ENCODE assay signal across 8 mouse cellular contexts in the genomic region with DNA sequence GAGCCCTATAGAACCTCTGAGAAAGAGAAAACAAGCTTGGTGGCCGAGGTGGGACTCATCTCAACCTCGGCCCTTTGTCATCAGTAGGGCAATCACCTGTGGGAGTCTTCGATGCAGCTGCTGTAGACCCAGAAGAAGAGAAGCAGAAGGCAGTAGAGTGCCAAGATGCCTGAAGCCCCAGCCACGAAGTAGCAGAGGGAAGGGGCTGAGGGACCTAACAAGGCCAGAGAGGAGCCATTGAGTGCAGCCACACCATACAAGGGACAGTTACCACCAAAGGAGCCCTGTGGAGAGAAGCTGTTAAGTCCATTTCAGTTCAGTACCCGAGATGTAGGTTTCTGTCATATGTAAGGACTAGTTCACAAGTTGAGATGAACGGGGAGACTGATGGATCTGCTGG. TPM values are rescaled to one million over a fixed set of nuclear protein-coding genes. Genes with fewer than 3 reads are reported as not detected.
DNase-seq lines count a peak whose midpoint lies in the region; ATAC-seq and TF ChIP-seq lines count a peak whose summit lies in the region.

No protein-coding gene starts in this region.

- H3ac ChIP-seq in myocyte (ENCODE audit: control insufficient read depth, insufficient read length) = peak overlapping the region; percentile 93

- no peaks in the 10 kb centered on the region for H3K27me3 ChIP-seq in hindbrain, embryonic 16.5 days (replicated peaks; ENCODE audit: control insufficient read depth, insufficient read depth, low read length)
- H3K27me3 ChIP-seq in myocyte (ENCODE audit: control insufficient read depth, insufficient read depth, insufficient read length) = no peaks in the 10 kb centered on the region

- peaks cover 18% of the 10 kb centered on the region for H3K79me2 ChIP-seq in myocyte (ENCODE audit: control insufficient read depth, insufficient read depth)

- peaks cover 6% of the 10 kb centered on the region; the same call in 1 of the 2 replicates for H3K4me1 ChIP-seq in cortical plate, adult 2 months (ENCODE audit: control insufficient read depth, insufficient read depth, low read length)
- peaks cover 30% of the 10 kb centered on the region for H3K4me1 ChIP-seq in hindbrain, embryonic 16.5 days (ENCODE audit: control insufficient read depth, insufficient read depth, low read depth, low read length)

- ATAC-seq in hindbrain, embryonic 16.5 days = no peak

- peak overlapping the region; percentile 99 for H3K4me2 ChIP-seq in hindbrain, embryonic 16.5 days (ENCODE audit: low read length)
- peak overlapping the region; percentile 69 for H3K4me2 ChIP-seq in myocyte (ENCODE audit: low read depth)

- intact Hi-C loops in left cerebral cortex, adult 2 months (cut with DNase I) = no loop called here
- intact Hi-C loops in left cerebral cortex, postnatal 25 days (cut with DNase I) = no loop called here
- intact Hi-C loops in gastrocnemius, postnatal 14 days (cut with DNase I; ENCODE audit: low total_unique reads) = no loop called here

- H3K9ac ChIP-seq in hindbrain, embryonic 16.5 days (ENCODE audit: low read depth, low read length) = peak overlapping the region; percentile 93

- no peak for TF ChIP-seq POLR2A in cortical plate, adult 2 months (IDR thresholded peaks at IDR 0.05; ENCODE audit: extremely low read depth, insufficient read depth, low read length)
- TF ChIP-seq POLR2A in myocyte (IDR thresholded peaks at IDR 0.05; ENCODE audit: insufficient read length, low read depth) = no peak

- peak overlapping the region; percentile 80 for H3K4me3 ChIP-seq in left cerebral cortex, adult 2 months
- H3K4me3 ChIP-seq in cortical plate, adult 2 months (ENCODE audit: insufficient read depth, low read length) = peak overlapping the region; percentile 84; the same call in 1 of the 2 replicates
- H3K4me3 ChIP-seq in hindbrain, embryonic 16.5 days (ENCODE audit: low read length) = peak overlapping the region; percentile 70
- H3K4me3 ChIP-seq in myocyte = peak overlapping the region; percentile 66

- DNase-seq in left cerebral cortex, adult 2 months (ENCODE audit: extremely low spot score in 1 of 2, low spot score in 2 of 2) = no peak
- no peak for DNase-seq in left cerebral cortex, postnatal 25 days (ENCODE audit: low spot score in 2 of 2)
- no peak for DNase-seq in adrenal gland, postnatal 36 days
- DNase-seq in right cerebral cortex, adult 2 months (ENCODE audit: low spot score in 2 of 2) = no peak
- DNase-seq in gastrocnemius, postnatal 14 days = no peak

- peaks cover 22% of the 10 kb centered on the region for H3K36me3 ChIP-seq in hindbrain, embryonic 16.5 days (ENCODE audit: control insufficient read depth, insufficient read depth, low read length)
- peaks cover 22% of the 10 kb centered on the region for H3K36me3 ChIP-seq in myocyte (ENCODE audit: control insufficient read depth, insufficient read depth)

- WGBS in hindbrain, embryonic 16.5 days = 57% methylated on average over 6 of the region's 6 CpGs

- no peaks in the 10 kb centered on the region for H3K9me3 ChIP-seq in hindbrain, embryonic 16.5 days (ENCODE audit: control insufficient read depth, low read length)

- TF ChIP-seq CTCF in left cerebral cortex, adult 2 months (IDR thresholded peaks at IDR 0.05) = no peak
- no peak for TF ChIP-seq CTCF in cortical plate, adult 2 months (IDR thresholded peaks at IDR 0.05; ENCODE audit: extremely low read depth, insufficient read depth, low read length)

- no peak overlapping the region; the same call in 1 of the 2 replicates for H3K27ac ChIP-seq in left cerebral cortex, adult 2 months
- no peak overlapping the region for H3K27ac ChIP-seq in cortical plate, adult 2 months (ENCODE audit: insufficient read depth, low read length)
- H3K27ac ChIP-seq in hindbrain, embryonic 16.5 days (ENCODE audit: low read depth, low read length) = no peak overlapping the region

TF ChIP-seq in myocyte, 11 proteins besides CTCF, POLR2A, EP300 and RAD21:
- TF ChIP-seq SRF (IDR thresholded peaks at IDR 0.05; ENCODE audit: control insufficient read depth, insufficient read length, low read depth) (no peak), POLR2AphosphoS2 (IDR thresholded peaks at IDR 0.05; ENCODE audit: insufficient read length, low read depth) (peak; percentile 75)

RNA-seq across cellular contexts. Expression of gene Tmem179b, which starts 0.9 kb away (rescaled TPM):
- total RNA-seq in left cerebral cortex, adult 2 months (2021) = 1 to 10 TPM; 8.2 to 8.7 TPM
- total RNA-seq in left cerebral cortex, postnatal 25 days (2021) = 10 to 100 TPM; 10.6 to 10.9 TPM
- 18.7 and 18.8 TPM in 2 replicates for polyA plus RNA-seq in cortical plate, adult 2 months (2012; rRNA removed)
- polyA plus RNA-seq in hindbrain, embryonic 16.5 days (2015; fragmentation: Nextera tagmentation; extraction: Ambion mirVana) = 30.4 and 32.1 TPM in 2 replicates
- polyA plus RNA-seq in myocyte (2012; fragmentation: generic; extraction: Trizol) = 31.6 TPM
- total RNA-seq in adrenal gland, postnatal 36 days (2021) = 10 to 100 TPM; 44.8 to 69.2 TPM
- total RNA-seq in gastrocnemius, postnatal 14 days (2021) = 10 to 100 TPM in 1 of 2 experiments, 1 to 10 TPM in 1; 9.7 to 11.1 TPM

RNA-seq across cellular contexts. Expression of gene Tmem223, which starts 2.6 kb away (rescaled TPM):
- 10 to 100 TPM; 63.8 to 66.8 TPM for total RNA-seq in left cerebral cortex, adult 2 months (2021)
- total RNA-seq in left cerebral cortex, postnatal 25 days (2021) = 10 to 100 TPM; 73.0 to 75.0 TPM
- polyA plus RNA-seq in cortical plate, adult 2 months (2012; rRNA removed) = 134 and 142 TPM in 2 replicates
- polyA plus RNA-seq in hindbrain, embryonic 16.5 days (2015; fragmentation: Nextera tagmentation; extraction: Ambion mirVana) = 200 and 220 TPM in 2 replicates
- polyA plus RNA-seq in myocyte (2012; fragmentation: generic; extraction: Trizol) = 59.4 TPM
- total RNA-seq in adrenal gland, postnatal 36 days (2021) = 100 to 1,000 TPM; 113 to 127 TPM
- 10 to 100 TPM; 78.5 to 81.9 TPM for total RNA-seq in gastrocnemius, postnatal 14 days (2021)

RNA-seq across cellular contexts. Expression of gene Taf6l, which starts 12.8 kb away (rescaled TPM):
- 10 to 100 TPM; 13.1 to 14.3 TPM for total RNA-seq in left cerebral cortex, adult 2 months (2021)
- 10 to 100 TPM; 12.0 to 12.4 TPM for total RNA-seq in left cerebral cortex, postnatal 25 days (2021)
- 15.1 and 15.5 TPM in 2 replicates for polyA plus RNA-seq in cortical plate, adult 2 months (2012; rRNA removed)
- polyA plus RNA-seq in hindbrain, embryonic 16.5 days (2015; fragmentation: Nextera tagmentation; extraction: Ambion mirVana) = 31.7 and 33.1 TPM in 2 replicates
- polyA plus RNA-seq in myocyte (2012; fragmentation: generic; extraction: Trizol) = 19.6 TPM
- total RNA-seq in adrenal gland, postnatal 36 days (2021) = 10 to 100 TPM; 11.2 to 16.7 TPM
- total RNA-seq in gastrocnemius, postnatal 14 days (2021) = 1 to 10 TPM; 9.0 to 9.4 TPM

RNA-seq across cellular contexts. Expression of gene Nxf1, which starts 16.5 kb away (rescaled TPM):
- total RNA-seq in left cerebral cortex, adult 2 months (2021) = 10 to 100 TPM; 90.2 to 98.8 TPM
- 10 to 100 TPM; 87.4 to 92.0 TPM for total RNA-seq in left cerebral cortex, postnatal 25 days (2021)
- polyA plus RNA-seq in cortical plate, adult 2 months (2012; rRNA removed) = 121 and 127 TPM in 2 replicates
- polyA plus RNA-seq in hindbrain, embryonic 16.5 days (2015; fragmentation: Nextera tagmentation; extraction: Ambion mirVana) = 120 and 140 TPM in 2 replicates
- polyA plus RNA-seq in myocyte (2012; fragmentation: generic; extraction: Trizol) = 64.3 TPM
- total RNA-seq in adrenal gland, postnatal 36 days (2021) = 100 to 1,000 TPM in 1 of 2 experiments, 10 to 100 TPM in 1; 94.7 to 144 TPM
- total RNA-seq in gastrocnemius, postnatal 14 days (2021) = 10 to 100 TPM; 32.5 to 33.2 TPM

RNA-seq across cellular contexts. Expression of gene Polr2g, which starts 25.0 kb away (rescaled TPM):
- 100 to 1,000 TPM in 1 of 2 experiments, 10 to 100 TPM in 1; 96.6 to 105 TPM for total RNA-seq in left cerebral cortex, adult 2 months (2021)
- total RNA-seq in left cerebral cortex, postnatal 25 days (2021) = 100 to 1,000 TPM; 107 to 113 TPM
- polyA plus RNA-seq in cortical plate, adult 2 months (2012; rRNA removed) = 177 and 184 TPM in 2 replicates
- polyA plus RNA-seq in hindbrain, embryonic 16.5 days (2015; fragmentation: Nextera tagmentation; extraction: Ambion mirVana) = 136 and 147 TPM in 2 replicates
- polyA plus RNA-seq in myocyte (2012; fragmentation: generic; extraction: Trizol) = 152 TPM
- 10 to 100 TPM; 90.5 to 98.5 TPM for total RNA-seq in adrenal gland, postnatal 36 days (2021)
- 10 to 100 TPM; 34.1 to 35.5 TPM for total RNA-seq in gastrocnemius, postnatal 14 days (2021)
